Mouse (Mus musculus) small intestine, adult 2 months (tissue): ENCODE data around the gene Ctsh.

Source experiments
- CTCF ChIP-seq: fragments of 200-500 bp; IDR thresholded peaks from 2 replicates; pipeline ENCODE4 v1.5.1; 2012; ENCODE audit warnings: low read depth, mild to moderate bottlenecking, control low read depth, inconsistent platforms, low read length, moderate library complexity, mixed read lengths; ENCODE audit not compliant: insufficient replicate concordance, insufficient read length; ENCODE audit errors: extremely low read depth
- POLR2A ChIP-seq: fragments of 200-500 bp; IDR thresholded peaks from 2 replicates; pipeline ENCODE4 v1.6.1; 2012; ENCODE audit warnings: low read depth, mild to moderate bottlenecking, control low read depth, inconsistent platforms, low read length, moderate library complexity

DNA sequence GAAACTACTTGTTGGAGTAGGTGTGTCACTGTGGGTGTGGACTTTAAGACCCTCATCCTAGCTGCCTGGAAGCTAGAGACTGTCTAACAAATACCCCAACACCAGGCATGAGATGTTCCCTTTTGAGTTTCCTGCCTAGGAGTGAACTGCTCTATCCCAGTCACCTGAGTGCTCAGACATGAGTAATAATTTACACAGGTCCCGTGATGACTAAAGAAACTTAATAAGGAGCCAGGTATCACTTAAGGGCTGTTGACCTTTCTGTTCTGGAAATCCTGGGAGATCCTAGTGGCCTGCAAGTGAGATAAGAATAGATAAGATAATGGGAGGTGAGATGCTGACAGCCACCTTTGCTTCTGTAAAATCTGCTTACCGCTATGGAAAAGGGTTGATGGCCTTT lies 13.0 kb upstream of the Ctsh start:
- TF ChIP-seq POLR2A = no peak
- no peak for TF ChIP-seq CTCF
